Mouse (Mus musculus) MEL (cell line): Measurements from ENCODE around the gene Olfr128. TPM values are rescaled to one million over a fixed set of nuclear protein-coding genes. Genes with fewer than 3 reads are reported as not detected.

Experiments
- DNase-seq: peaks from one replicate; pipeline ENCODE4 v3.0.0; 2011; ENCODE audit warnings: low read depth, low spot score
- H3K27ac ChIP-seq: 2 replicates; pipeline ENCODE4 v1.5.1; 2012; ENCODE audit warnings: low read depth, mild to moderate bottlenecking, control low read depth, low read length, moderate library complexity; ENCODE audit not compliant: control insufficient read depth
- H3K27me3 ChIP-seq, 2 experiments: fragments of 150-350 bp in 1 of 2; sonication (generic) in 1 of 2; 2 replicates each; pipeline ENCODE4 v1.6.1; 2012; ENCODE audit warnings: low read length in 2 of 2, mild to moderate bottlenecking in 2 of 2, improper control_type of control experiment in 1 of 2, moderate library complexity in 1 of 2; ENCODE audit not compliant: insufficient read depth in 2 of 2, control insufficient read depth in 1 of 2
- H3K36me3 ChIP-seq, 2 experiments: 2 replicates each; pipeline ENCODE4 v1.6.1; 2012 to 2014; ENCODE audit warnings: low read length in 2 of 2, improper control_type of control experiment in 1 of 2, inconsistent platforms in 1 of 2, mild to moderate bottlenecking in 1 of 2; ENCODE audit not compliant: insufficient read depth in 2 of 2, control insufficient read depth in 1 of 2
- H3K4me1 ChIP-seq, 2 experiments: fragments of 150-350 bp in 1 of 2; sonication (generic) in 1 of 2; 2 replicates each; pipeline ENCODE4 v1.6.1; 2012; ENCODE audit warnings: low read length in 2 of 2, improper control_type of control experiment in 1 of 2, mild to moderate bottlenecking in 1 of 2; ENCODE audit not compliant: insufficient read depth in 2 of 2, control insufficient read depth in 1 of 2
- H3K4me3 ChIP-seq, 2 experiments: fragments of 150-350 bp in 1 of 2; sonication (generic) in 1 of 2; 2 replicates each; pipeline ENCODE4 v1.5.1; 2012; ENCODE audit warnings: low read depth in 2 of 2, low read length in 2 of 2, mild to moderate bottlenecking in 2 of 2, moderate library complexity in 2 of 2, control low read depth in 1 of 2, improper control_type of control experiment in 1 of 2; ENCODE audit not compliant: control insufficient read depth in 1 of 2, insufficient read depth in 1 of 2
- H3K79me2 ChIP-seq: 2 replicates; pipeline ENCODE4 v1.6.1; 2012; ENCODE audit warnings: mild to moderate bottlenecking, low read length, moderate library complexity; ENCODE audit not compliant: control insufficient read depth, poor library complexity, insufficient read depth
- H3K9ac ChIP-seq: 2 replicates; pipeline ENCODE4 v1.6.1; 2012; ENCODE audit warnings: low read depth, mild to moderate bottlenecking, control low read depth, low read length, moderate library complexity; ENCODE audit not compliant: control insufficient read depth, poor library complexity, severe bottlenecking
- H3K9me3 ChIP-seq: fragments of 150-350 bp; sonication (generic); replicated peaks from 2 replicates; pipeline ENCODE4 v1.6.1; 2012; ENCODE audit warnings: mild to moderate bottlenecking, low read length, improper control_type of control experiment, moderate library complexity; ENCODE audit not compliant: insufficient read depth
- GATA1 ChIP-seq: IDR thresholded peaks from 2 replicates; pipeline ENCODE4 v1.6.1; 2011; ENCODE audit warnings: low read depth, low read length, improper control_type of control experiment
- MYC ChIP-seq: IDR thresholded peaks from 2 replicates; pipeline ENCODE4 v1.6.1; 2011; ENCODE audit warnings: low read depth, mild to moderate bottlenecking, low read length, improper control_type of control experiment, moderate library complexity
- POLR2AphosphoS2 ChIP-seq: IDR thresholded peaks from 2 replicates; pipeline ENCODE4 v1.6.1; 2011; ENCODE audit warnings: low read length, improper control_type of control experiment
- POLR2AphosphoS5 ChIP-seq: IDR thresholded peaks from 2 replicates; pipeline ENCODE4 v1.6.1; 2012; ENCODE audit warnings: low read depth, borderline replicate concordance, mild to moderate bottlenecking, inconsistent platforms, low read length, moderate library complexity, mixed read lengths
- TCF12 ChIP-seq: IDR thresholded peaks from 2 replicates; pipeline ENCODE4 v1.6.1; 2014; ENCODE audit warnings: low read depth, mild to moderate bottlenecking, inconsistent platforms, low read length, improper control_type of control experiment, moderate library complexity
- UBTF ChIP-seq: IDR thresholded peaks from 2 replicates; pipeline ENCODE4 v1.6.1; 2012; ENCODE audit warnings: low read depth, mild to moderate bottlenecking, inconsistent platforms, low read length, improper control_type of control experiment, moderate library complexity, borderline replicate concordance; ENCODE audit not compliant: insufficient read depth
- USF1 ChIP-seq: IDR thresholded peaks from 2 replicates; pipeline ENCODE4 v1.6.1; 2014; ENCODE audit warnings: low read depth, mild to moderate bottlenecking, inconsistent platforms, low read length, improper control_type of control experiment, moderate library complexity
- polyA plus RNA-seq, 2 experiments: library from polyadenylated mRNA; stranded (reverse) in 1 of 2; unstranded in 1 of 2; fragments of >175 nt in 1 of 2; fragments of >200 nt in 1 of 2; gene quantifications; 2 replicates each; pipeline versions ENCODE4 v1.2.1 to v1.2.4; 2012; ENCODE audit warnings: low replicate concordance in 2 of 2, low read depth in 1 of 2; ENCODE audit not compliant: insufficient read length in 2 of 2, insufficient read depth in 1 of 2, missing spikeins in 1 of 2
- total RNA-seq: library from RNA; depleted of rRNA; stranded (reverse); fragments of 300-350 nt; gene quantifications from 2 replicates; pipeline ENCODE4 v1.2.3, GENCODE M21; 2012; rRNA removed

The Olfr128 gene
- total and polyA plus RNA-seq, 3 experiments = not detected

DNA sequence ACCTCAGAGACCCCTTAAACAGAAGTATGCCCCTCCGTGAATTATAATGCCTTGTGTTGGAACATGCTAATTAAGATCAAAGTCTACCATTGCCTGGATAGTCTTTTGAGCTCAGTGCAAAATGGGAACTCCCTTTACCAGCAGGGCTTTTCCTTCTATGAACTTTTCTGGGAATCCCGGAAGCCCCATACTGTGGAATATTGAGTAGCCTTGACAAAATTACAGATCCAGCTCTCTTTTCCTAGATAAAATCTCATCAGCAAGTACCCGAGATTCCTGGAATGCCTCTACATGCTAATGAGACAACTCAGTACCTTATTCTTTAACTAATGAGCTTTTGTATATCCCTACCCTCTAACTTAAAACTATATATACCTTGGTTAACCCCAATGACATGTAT, 53.2 kb downstream of the Olfr128 start:
- no peak for TF ChIP-seq USF1
- no peak for TF ChIP-seq UBTF
- no peak for TF ChIP-seq TCF12
- TF ChIP-seq GATA1 = no peak
- no peak for TF ChIP-seq POLR2AphosphoS5
- TF ChIP-seq POLR2AphosphoS2 = no peak
- no peak for TF ChIP-seq MYC
- H3K79me2 ChIP-seq = no peaks in the 10 kb centered on the region
- no peak overlapping the region for H3K9ac ChIP-seq
- no peak for DNase-seq
- H3K4me3 ChIP-seq = no peak overlapping the region
- H3K36me3 ChIP-seq = no peaks in the 10 kb centered on the region
- no peaks in the 10 kb centered on the region for H3K9me3 ChIP-seq
- H3K27ac ChIP-seq = no peak overlapping the region
- H3K4me1 ChIP-seq = no peaks in the 10 kb centered on the region
- no peaks in the 10 kb centered on the region for H3K27me3 ChIP-seq

Other genes starting within 250 kb of the Olfr128 start
- gene Olfr119, start 224.0 kb upstream of the Olfr128 start, total RNA-seq = not detected in 2 replicates
- gene Olfr119, start 224.0 kb upstream of the Olfr128 start, polyA plus RNA-seq = not detected
- gene Olfr120, start 198.7 kb upstream of the Olfr128 start, total RNA-seq = not detected in 2 replicates
- not detected for gene Olfr120, start 198.7 kb upstream of the Olfr128 start, polyA plus RNA-seq
- not detected in 2 replicates for gene Olfr121, start 171.7 kb upstream of the Olfr128 start, total RNA-seq
- gene Olfr121, start 171.7 kb upstream of the Olfr128 start, polyA plus RNA-seq = not detected
- not detected in 2 replicates for gene Olfr122, start 151.9 kb upstream of the Olfr128 start, total RNA-seq
- not detected for gene Olfr122, start 151.9 kb upstream of the Olfr128 start, polyA plus RNA-seq
- not detected in 2 replicates for gene Olfr123, start 127.0 kb upstream of the Olfr128 start, total RNA-seq
- not detected for gene Olfr123, start 127.0 kb upstream of the Olfr128 start, polyA plus RNA-seq
- gene Olfr124, start 120.7 kb upstream of the Olfr128 start, total RNA-seq = not detected in 2 replicates
- not detected for gene Olfr124, start 120.7 kb upstream of the Olfr128 start, polyA plus RNA-seq
- gene Olfr125, start 87.6 kb upstream of the Olfr128 start, total RNA-seq = not detected in 2 replicates
- gene Olfr125, start 87.6 kb upstream of the Olfr128 start, polyA plus RNA-seq = not detected
- not detected in 2 replicates for gene Olfr126, start 73.1 kb upstream of the Olfr128 start, total RNA-seq
- gene Olfr126, start 73.1 kb upstream of the Olfr128 start, polyA plus RNA-seq = not detected
- gene Olfr127, start 20.1 kb upstream of the Olfr128 start, total RNA-seq = not detected in 2 replicates
- gene Olfr127, start 20.1 kb upstream of the Olfr128 start, polyA plus RNA-seq = under 1 TPM in 1 of 2 experiments, not detected in 1; 0.11 TPM
- gene Olfr761, start 32.5 kb downstream of the Olfr128 start, total RNA-seq = not detected in 2 replicates
- not detected for gene Olfr761, start 32.5 kb downstream of the Olfr128 start, polyA plus RNA-seq
- not detected in 2 replicates for gene Olfr129, start 139.5 kb downstream of the Olfr128 start, total RNA-seq
- gene Olfr129, start 139.5 kb downstream of the Olfr128 start, polyA plus RNA-seq = not detected
- gene Olfr130, start 143.4 kb downstream of the Olfr128 start, total RNA-seq = not detected in 2 replicates
- not detected for gene Olfr130, start 143.4 kb downstream of the Olfr128 start, polyA plus RNA-seq
- not detected in 2 replicates for gene Olfr131, start 168.1 kb downstream of the Olfr128 start, total RNA-seq
- gene Olfr131, start 168.1 kb downstream of the Olfr128 start, polyA plus RNA-seq = not detected
- gene Olfr132, start 214.0 kb downstream of the Olfr128 start, total RNA-seq = not detected in 2 replicates
- gene Olfr132, start 214.0 kb downstream of the Olfr128 start, polyA plus RNA-seq = not detected
- not detected in 2 replicates for gene Olfr133, start 224.7 kb downstream of the Olfr128 start, total RNA-seq
- not detected for gene Olfr133, start 224.7 kb downstream of the Olfr128 start, polyA plus RNA-seq